Mouse (Mus musculus) hindbrain, embryonic 14.5 days (tissue): ENCODE data around the gene Abca12. TPM values are rescaled to one million over a fixed set of nuclear protein-coding genes. Genes with fewer than 3 reads are reported as not detected.
A peak's percentile ranks its signal among the peaks of the same experiment; 100 is the strongest.

Experiments used
- ATAC-seq: fragments of 200-750 bp; cut with Nextera tagmentation; 2 replicates; pipeline ENCODE4 v1.8.0; 2017; ENCODE audit warnings: moderate number of reproducible peaks, mild to moderate bottlenecking, moderate TSS enrichment, moderate library complexity; ENCODE audit not compliant: low FRiP score
- DNase-seq: peaks from one replicate; pipeline ENCODE4 v3.0.0-alpha.2; 2015; ENCODE audit warnings: low spot score
- H3K27ac ChIP-seq: fragments of 300-500 bp; sonication (generic); 2 replicates; pipeline ENCODE4 v1.5.1; 2014; ENCODE audit warnings: mild to moderate bottlenecking, moderate library complexity
- H3K27me3 ChIP-seq: fragments of 300-500 bp; sonication (generic); 2 replicates; pipeline ENCODE4 v1.6.1; 2014; ENCODE audit warnings: mild to moderate bottlenecking, low read length, mixed read lengths; ENCODE audit not compliant: control insufficient read depth, insufficient read depth
- H3K36me3 ChIP-seq: fragments of 300-500 bp; sonication (generic); replicated peaks from 2 replicates; pipeline ENCODE4 v1.6.1; 2014; ENCODE audit not compliant: control insufficient read depth, insufficient read depth
- H3K4me1 ChIP-seq: fragments of 300-500 bp; sonication (generic); replicated peaks from 2 replicates; pipeline ENCODE4 v1.6.1; 2014; ENCODE audit warnings: antibody characterized with exemption, low read length, mixed read lengths; ENCODE audit not compliant: control insufficient read depth, insufficient read depth
- H3K4me2 ChIP-seq: fragments of 300-500 bp; sonication (generic); replicated peaks from 2 replicates; pipeline ENCODE4 v1.6.1; 2014; ENCODE audit warnings: mild to moderate bottlenecking, moderate library complexity
- H3K4me3 ChIP-seq: fragments of 300-500 bp; sonication (generic); replicated peaks from 2 replicates; pipeline ENCODE4 v1.5.1; 2014; ENCODE audit warnings: mild to moderate bottlenecking, low read length
- H3K9ac ChIP-seq: fragments of 300-500 bp; sonication (generic); 2 replicates; pipeline ENCODE4 v1.6.1; 2014
- H3K9me3 ChIP-seq: fragments of 300-500 bp; sonication (generic); 2 replicates; pipeline ENCODE4 v1.6.1; 2016; ENCODE audit warnings: low read length; ENCODE audit not compliant: control insufficient read depth
- WGBS: fragments of 180-500 bp; shearing (Covaris S2); extraction: QIAGEN DNeasy Blood & Tissue Kit; methylation state at CpG from one replicate; pipeline ENCODE4 v1.1.7; 2014; 5-methylcytosine and 5-hydroxymethylcytosine counted together
- polyA plus RNA-seq: library from polyadenylated mRNA; unstranded; fragments of >200 nt; fragmentation: Nextera tagmentation; extraction: Ambion mirVana; gene quantifications from 2 replicates; pipeline ENCODE4 v1.2.1, GENCODE M21; 2014

Gene Abca12
- polyA plus RNA-seq, 1 experiment from 2014 or later: 0.08 TPM

DNA sequence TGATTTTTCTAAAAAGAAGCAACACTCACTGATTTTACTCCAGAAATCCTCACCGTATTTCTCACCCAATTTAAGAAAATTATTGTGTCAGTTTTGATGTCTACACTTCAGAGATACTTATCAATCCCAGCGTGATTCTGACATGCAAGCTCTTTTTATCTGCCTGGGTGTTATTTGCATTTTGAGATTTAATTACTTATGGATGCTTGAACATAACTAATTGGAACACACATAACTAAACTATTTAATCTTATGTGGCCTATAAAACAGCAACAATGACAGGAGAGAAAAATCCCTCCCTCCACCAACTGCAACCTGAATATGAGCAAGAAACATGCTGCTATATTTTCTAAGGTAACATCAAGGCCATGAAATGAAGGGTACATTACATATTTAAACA, 117.7 kb downstream of the Abca12 start:
- DNase-seq: no peak
- ATAC-seq: no peak
- WGBS: 76% methylated on average over 2 of the region's 2 CpGs

DNA sequence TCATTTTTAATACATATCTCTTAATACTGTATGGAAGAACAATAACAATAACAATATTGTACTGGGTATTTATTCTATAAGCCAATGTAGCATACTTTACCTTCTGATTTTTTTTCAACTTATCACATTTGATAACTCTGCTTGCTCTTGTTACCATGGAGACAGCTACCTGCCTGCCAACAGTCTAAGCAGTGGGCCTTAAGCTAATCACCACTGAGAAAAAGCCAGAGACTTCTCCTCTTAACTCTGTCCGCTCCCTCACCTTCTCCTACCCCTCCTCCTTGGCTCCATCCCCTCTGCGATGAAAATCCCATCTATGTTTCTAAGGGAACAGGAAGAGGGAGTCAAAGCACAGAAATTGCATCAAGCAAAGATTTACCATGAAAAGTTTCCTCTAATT, 118.1 kb downstream of the Abca12 start:
- H3K9ac ChIP-seq: no peak overlapping the region
- H3K27me3 ChIP-seq: no peaks in the 10 kb centered on the region
- H3K4me2 ChIP-seq: no peak overlapping the region
- WGBS: 52% methylated on average over 2 of the region's 2 CpGs
- H3K9me3 ChIP-seq: no peaks in the 10 kb centered on the region
- no peaks in the 10 kb centered on the region for H3K36me3 ChIP-seq
- H3K4me3 ChIP-seq: no peak overlapping the region
- no peak overlapping the region for H3K27ac ChIP-seq
- ATAC-seq (no peak), DNase-seq (no peak)
- H3K4me1 ChIP-seq: no peaks in the 10 kb centered on the region

More for the DNA sequence above, 117.7 kb downstream of the Abca12 start:
- Histone ChIP-seq H3K9me3 (no peaks in the 10 kb centered on the region), H3K27me3 (no peaks in the 10 kb centered on the region), H3K4me1 (no peaks in the 10 kb centered on the region), H3K36me3 (no peaks in the 10 kb centered on the region), H3K4me2 (no peak overlapping the region), H3K27ac (no peak overlapping the region), H3K4me3 (no peak overlapping the region), H3K9ac (no peak overlapping the region)

DNA sequence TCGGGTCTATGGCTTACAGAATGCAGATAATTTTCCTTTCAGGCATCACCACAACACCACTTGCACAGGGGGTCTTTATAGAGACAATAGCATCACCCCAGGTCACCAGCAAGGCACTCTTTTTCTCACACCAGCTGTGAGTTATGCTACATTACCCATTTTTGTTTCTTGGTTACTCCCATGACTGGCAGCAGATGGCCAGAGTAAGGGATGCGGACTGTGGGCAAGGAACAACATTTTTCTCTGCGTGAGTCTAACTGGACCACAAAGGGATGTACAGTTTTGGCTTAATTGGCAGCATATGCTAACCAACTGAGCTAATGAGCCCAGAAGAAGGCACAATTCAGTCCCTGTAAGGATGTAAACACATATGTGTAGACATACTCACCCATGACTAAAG, 122.8 kb downstream of the Abca12 start:
- DNase-seq (no peak), ATAC-seq (peak; percentile 77; the same call in 1 of the 2 replicates)
- Histone ChIP-seq H3K27me3 (no peaks in the 10 kb centered on the region), H3K9ac (no peak overlapping the region), H3K4me1 (0 out of 2 replicates have a peak, but pooled peaks cover 4% of the 10 kb centered on the region), H3K4me2 (no peak overlapping the region), H3K36me3 (no peaks in the 10 kb centered on the region), H3K9me3 (no peaks in the 10 kb centered on the region), H3K4me3 (no peak overlapping the region), H3K27ac (no peak overlapping the region)
- WGBS: 30% methylated on average over 3 of the region's 3 CpGs

DNA sequence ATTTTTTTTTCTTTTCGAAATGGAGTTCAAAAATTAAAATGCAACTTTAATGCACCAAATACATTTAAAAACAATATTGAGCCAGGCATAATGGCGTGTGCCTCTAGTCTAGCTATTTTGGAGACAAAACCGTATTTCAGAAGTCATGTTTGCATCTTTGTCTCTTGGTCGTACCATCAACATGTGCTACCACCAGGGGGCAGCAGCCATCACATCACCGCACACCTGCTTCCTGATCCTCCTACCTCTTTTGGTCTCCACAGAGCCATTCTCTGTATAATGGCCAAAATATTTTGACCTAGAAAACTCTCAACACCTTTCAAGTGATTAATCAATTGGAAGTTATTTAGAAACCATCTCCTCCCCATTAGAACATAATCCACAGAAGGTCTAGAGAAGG, 125.2 kb downstream of the Abca12 start:
- H3K27me3 ChIP-seq: no peaks in the 10 kb centered on the region
- ATAC-seq (no peak), DNase-seq (peak; percentile 59)
- H3K4me1 ChIP-seq: 0 out of 2 replicates have a peak, but pooled peaks cover 4% of the 10 kb centered on the region
- no peak overlapping the region for H3K4me3 ChIP-seq
- 23% methylated on average over 5 of the region's 5 CpGs for WGBS
- no peak overlapping the region for H3K4me2 ChIP-seq
- H3K9ac ChIP-seq: no peak overlapping the region
- H3K36me3 ChIP-seq: no peaks in the 10 kb centered on the region
- H3K9me3 ChIP-seq: no peaks in the 10 kb centered on the region
- no peak overlapping the region for H3K27ac ChIP-seq

DNA sequence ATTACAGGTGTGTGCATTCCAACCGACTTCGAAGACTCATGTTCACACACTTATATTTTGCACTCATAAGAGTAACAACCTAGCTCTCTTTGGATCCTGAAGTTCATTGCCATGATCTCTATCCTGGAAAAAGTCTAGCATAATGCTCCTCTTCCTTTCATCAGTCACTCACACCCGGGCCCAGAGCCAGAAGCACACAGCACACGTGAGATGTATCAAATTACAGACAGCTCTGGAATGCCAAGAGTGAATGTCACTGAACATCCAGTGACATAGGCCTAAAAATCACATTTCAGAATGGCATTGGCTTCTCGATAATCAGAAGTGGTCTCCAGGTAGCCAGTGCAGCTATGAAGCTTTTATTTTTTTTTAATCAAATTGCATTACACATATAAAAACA, 137.8 kb downstream of the Abca12 start:
- H3K27ac ChIP-seq: no peak overlapping the region
- H3K36me3 ChIP-seq: no peaks in the 10 kb centered on the region
- H3K27me3 ChIP-seq: no peaks in the 10 kb centered on the region
- no peaks in the 10 kb centered on the region for H3K4me1 ChIP-seq
- H3K9ac ChIP-seq: no peak overlapping the region
- no peak overlapping the region for H3K4me3 ChIP-seq
- ATAC-seq (no peak), DNase-seq (no peak)
- WGBS: 59% methylated on average over 5 of the region's 5 CpGs
- no peak overlapping the region for H3K4me2 ChIP-seq
- no peaks in the 10 kb centered on the region for H3K9me3 ChIP-seq

DNA sequence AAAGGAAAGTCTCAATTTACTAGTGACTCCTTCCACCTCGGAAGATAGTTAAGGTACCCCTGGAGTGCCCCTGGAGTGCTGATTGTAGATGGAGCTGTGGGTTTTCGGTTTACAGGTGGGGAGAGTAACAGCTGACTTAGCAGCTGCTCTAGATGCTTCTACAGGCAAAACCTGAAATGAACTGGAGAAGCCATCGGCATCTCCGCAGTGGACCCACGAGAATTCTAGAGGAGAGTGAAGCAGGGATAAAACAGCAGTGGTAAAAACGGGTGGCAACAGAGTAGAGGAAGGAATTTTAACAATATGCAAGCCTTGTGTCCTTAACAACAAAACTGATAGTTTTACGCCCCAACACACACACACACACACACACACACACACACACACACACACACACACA, 142.2 kb downstream of the Abca12 start:
- no peak overlapping the region for H3K4me3 ChIP-seq
- H3K4me1 ChIP-seq: no peaks in the 10 kb centered on the region
- ATAC-seq (no peak), DNase-seq (no peak)
- 81% methylated on average over 7 of the region's 7 CpGs for WGBS
- no peaks in the 10 kb centered on the region for H3K27me3 ChIP-seq
- no peak overlapping the region for H3K27ac ChIP-seq
- no peak overlapping the region for H3K9ac ChIP-seq
- H3K9me3 ChIP-seq: no peaks in the 10 kb centered on the region
- H3K36me3 ChIP-seq: no peaks in the 10 kb centered on the region
- H3K4me2 ChIP-seq: no peak overlapping the region

DNA sequence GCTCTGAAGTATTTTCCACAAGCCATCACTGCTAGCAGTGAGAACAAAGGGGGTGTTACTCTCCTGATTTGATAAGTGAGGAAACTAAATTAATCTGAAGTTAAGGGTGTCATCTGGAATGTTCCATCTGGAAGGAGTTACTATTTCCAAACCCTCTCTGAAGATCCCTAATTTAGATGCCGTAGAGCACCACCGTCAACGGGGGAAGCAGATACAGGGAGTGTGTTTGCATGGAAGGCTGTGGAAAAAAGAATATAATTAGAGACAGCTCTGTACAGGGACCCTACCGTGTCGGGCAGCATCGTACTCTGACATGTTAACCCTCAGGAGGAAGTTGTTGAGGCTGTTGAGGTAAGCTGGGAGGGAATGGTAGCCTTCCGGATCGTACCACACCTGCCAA, 142.6 kb downstream of the Abca12 start:
- DNase-seq (no peak), ATAC-seq (no peak)
- H3K27me3 ChIP-seq: no peaks in the 10 kb centered on the region
- 63% methylated on average over 8 of the region's 8 CpGs for WGBS
- H3K9ac ChIP-seq: no peak overlapping the region
- H3K4me2 ChIP-seq: no peak overlapping the region
- no peaks in the 10 kb centered on the region for H3K4me1 ChIP-seq
- no peaks in the 10 kb centered on the region for H3K36me3 ChIP-seq
- H3K9me3 ChIP-seq: no peaks in the 10 kb centered on the region
- no peak overlapping the region for H3K27ac ChIP-seq
- no peak overlapping the region for H3K4me3 ChIP-seq

DNA sequence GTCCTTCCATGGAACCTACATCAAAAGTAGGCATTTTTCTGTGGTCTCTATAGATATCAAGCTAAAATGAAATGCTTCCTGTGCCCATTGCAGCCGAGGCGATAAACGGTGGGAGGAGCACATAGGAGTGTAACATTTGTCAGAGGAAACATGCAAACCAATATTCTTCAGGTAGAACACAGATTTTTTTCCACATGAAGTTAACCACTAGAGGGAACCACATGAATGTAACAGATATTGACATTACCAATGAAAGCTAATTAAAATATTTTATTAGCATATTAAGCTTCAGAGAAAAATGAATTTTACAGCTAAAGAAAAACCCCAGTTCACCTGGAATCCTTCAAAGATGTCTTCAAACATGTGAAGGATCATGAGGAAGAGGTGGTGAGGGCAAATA, 144.6 kb downstream of the Abca12 start:
- H3K9me3 ChIP-seq: no peaks in the 10 kb centered on the region
- no peaks in the 10 kb centered on the region for H3K27me3 ChIP-seq
- 95% methylated on average over 3 of the region's 3 CpGs for WGBS
- no peak overlapping the region for H3K4me2 ChIP-seq
- H3K27ac ChIP-seq: no peak overlapping the region
- no peak overlapping the region for H3K4me3 ChIP-seq
- H3K4me1 ChIP-seq: no peaks in the 10 kb centered on the region
- DNase-seq (no peak), ATAC-seq (no peak)
- no peak overlapping the region for H3K9ac ChIP-seq
- H3K36me3 ChIP-seq: no peaks in the 10 kb centered on the region

DNA sequence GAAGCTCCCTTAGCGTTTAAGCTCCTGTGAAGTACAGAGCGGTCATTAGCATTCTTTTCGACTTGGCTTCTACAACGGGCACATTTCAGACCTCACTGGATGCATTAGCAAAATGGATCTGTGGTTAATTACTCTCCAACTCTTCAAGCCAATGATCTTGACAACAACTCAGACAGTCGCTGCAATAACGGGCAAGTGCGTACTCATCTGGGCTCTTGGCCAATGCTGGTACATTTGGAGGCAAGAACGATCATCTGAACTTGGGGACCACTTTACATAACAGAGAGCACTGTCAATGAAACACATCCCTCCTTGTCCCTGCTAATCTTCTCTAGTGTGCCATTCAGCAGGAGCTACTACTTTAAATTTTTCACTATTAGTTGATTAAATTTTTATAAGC, 148.1 kb downstream of the Abca12 start:
- H3K9me3 ChIP-seq: no peaks in the 10 kb centered on the region
- H3K27ac ChIP-seq: no peak overlapping the region
- no peak for DNase-seq
- no peak overlapping the region for H3K4me2 ChIP-seq
- H3K4me1 ChIP-seq: no peaks in the 10 kb centered on the region
- no peak for ATAC-seq
- no peaks in the 10 kb centered on the region for H3K36me3 ChIP-seq
- 82% methylated on average over 8 of the region's 8 CpGs for WGBS
- no peaks in the 10 kb centered on the region for H3K27me3 ChIP-seq
- no peak overlapping the region for H3K4me3 ChIP-seq
- no peak overlapping the region for H3K9ac ChIP-seq

DNA sequence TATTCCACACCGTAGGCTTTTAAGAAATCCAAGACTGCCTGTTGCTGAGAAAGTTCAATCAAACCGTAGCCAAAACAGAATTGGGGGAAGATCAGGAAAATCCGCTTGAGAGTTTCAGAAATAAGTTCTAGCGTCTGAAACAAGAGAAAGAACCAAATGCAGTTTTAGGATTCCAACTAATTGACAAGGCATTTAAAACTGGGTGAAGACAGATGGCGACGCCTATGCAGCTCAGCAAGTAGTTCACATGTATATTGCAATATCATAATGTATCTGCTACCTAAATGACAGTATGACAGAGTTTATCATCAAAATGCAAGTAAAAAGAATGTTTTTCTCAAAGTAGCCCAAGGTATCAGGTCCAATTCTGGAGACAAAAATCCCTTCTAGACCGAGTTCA, 151.2 kb downstream of the Abca12 start:
- no peaks in the 10 kb centered on the region for H3K4me1 ChIP-seq
- no peak overlapping the region for H3K4me2 ChIP-seq
- no peaks in the 10 kb centered on the region for H3K27me3 ChIP-seq
- H3K9me3 ChIP-seq: no peaks in the 10 kb centered on the region
- no peak overlapping the region for H3K27ac ChIP-seq
- no peaks in the 10 kb centered on the region for H3K36me3 ChIP-seq
- WGBS: 97% methylated on average over 7 of the region's 7 CpGs
- no peak for DNase-seq
- no peak for ATAC-seq
- no peak overlapping the region for H3K4me3 ChIP-seq
- no peak overlapping the region for H3K9ac ChIP-seq
